ENCODE assay signal across 9 mouse cellular contexts in genomic region chr6:36691497-36691896, GRCm38 (mm10).
DNase-seq lines count a peak whose midpoint lies in the region; ATAC-seq lines count a peak whose summit lies in the region.
"Had no signal": no experiment of that assay in that cellular context is flagged by ENCODE, and none has a peak within 500 bp of the region (broad histone marks: within the 10 kb centered on the region; RNA-seq: fewer than 3 reads in every experiment).

No protein-coding gene starts in this region.

- no peaks in the 10 kb centered on the region for H3K36me3 ChIP-seq in midbrain, embryonic 10.5 days
- H3K36me3 ChIP-seq: embryonic facial prominence, embryonic 13.5 days had no signal

- H3K27me3 ChIP-seq in midbrain, embryonic 10.5 days (ENCODE audit: low read depth, poor library complexity, severe bottlenecking) = no peaks in the 10 kb centered on the region; the same call in 1 of the 2 replicates
- H3K27me3 ChIP-seq: embryonic facial prominence, embryonic 13.5 days had no signal

- H3K27ac ChIP-seq in midbrain, embryonic 10.5 days (replicated peaks) = no peak overlapping the region
- H3K27ac ChIP-seq: embryonic facial prominence, embryonic 13.5 days had no signal

- DNase-seq in ZHBTc4 (ENCODE audit: low read depth, low spot score) = peak; percentile 59
- DNase-seq in cerebellum, adult 9-10 months = peak; percentile 50
- DNase-seq in hindlimb bud, embryonic 11.5 days (ENCODE audit: extremely low spot score, low read depth, low spot score) = peak; percentile 54
- DNase-seq in layer of hippocampus, postnatal 36 days = peak; percentile 44 to 60
- peak; percentile 50 for DNase-seq in midbrain, embryonic 10.5 days (ENCODE audit: low spot score)
- peak; percentile 20 for DNase-seq in skeletal muscle tissue, adult 2 months (ENCODE audit: low read depth, low spot score)
- DNase-seq in spleen, adult 12 weeks (ENCODE audit: low spot score) = no peak

- ATAC-seq in frontal cortex, adult (ENCODE audit: low TSS enrichment) = peak; percentile 99

- H3K9me3 ChIP-seq in midbrain, embryonic 10.5 days (replicated peaks) = no peaks in the 10 kb centered on the region
- H3K9me3 ChIP-seq: embryonic facial prominence, embryonic 13.5 days had no signal

- peaks cover 5% of the 10 kb centered on the region for H3K4me1 ChIP-seq in midbrain, embryonic 10.5 days

- 19% methylated on average over 1 of the region's 1 CpGs for WGBS in midbrain, embryonic 10.5 days

- no peak overlapping the region for H3K4me3 ChIP-seq in midbrain, embryonic 10.5 days
- H3K4me3 ChIP-seq: embryonic facial prominence, embryonic 13.5 days had no signal
